Mouse (Mus musculus) heart, adult 11 months (tissue): ENCODE results near the gene Lgals8.

Source experiments
- DNase-seq: peaks from one replicate; pipeline ENCODE4 v3.0.0; 2022

The Lgals8 gene

DNA sequence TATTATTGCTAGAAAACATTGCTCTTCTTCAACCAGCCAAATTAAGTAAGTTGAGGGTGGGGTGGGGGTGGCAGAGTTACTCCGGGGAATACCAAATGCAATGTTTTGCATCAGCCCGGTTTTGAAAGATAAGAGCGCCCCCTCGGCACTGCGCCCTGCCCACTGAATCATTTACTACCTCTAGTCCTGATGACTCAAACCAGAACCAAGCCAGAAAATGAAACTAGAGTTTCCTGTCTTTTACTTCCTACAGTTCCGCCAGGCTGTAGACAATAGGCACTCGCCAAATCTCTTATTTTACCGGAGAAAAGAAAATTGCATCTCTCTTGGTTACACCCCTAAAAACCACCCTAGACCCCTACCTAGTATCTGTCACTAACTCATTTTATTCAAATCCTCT lies 4.3 kb downstream of the Lgals8 start:
- peak; percentile 97 for DNase-seq

DNA sequence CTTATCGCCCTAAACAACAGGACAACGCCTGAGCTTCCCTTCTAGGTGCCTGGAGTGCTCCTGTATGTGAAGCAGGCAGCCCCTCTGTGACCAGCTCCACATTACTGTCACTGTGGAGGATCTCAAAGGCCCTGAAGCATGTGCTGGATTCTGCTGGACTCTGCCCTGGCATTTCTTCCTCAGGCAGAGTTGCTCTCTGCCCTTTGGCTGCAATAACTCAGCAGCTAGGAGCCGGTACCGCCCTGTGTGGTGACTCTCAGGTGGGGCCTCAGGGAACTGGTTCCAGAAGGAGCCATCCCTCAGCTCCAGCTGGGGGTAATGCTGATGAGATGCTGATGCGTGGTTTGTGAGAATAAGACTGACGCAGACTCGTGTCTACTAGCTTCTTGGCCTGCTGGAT lies 8.0 kb downstream of the Lgals8 start:
- DNase-seq = no peak

DNA sequence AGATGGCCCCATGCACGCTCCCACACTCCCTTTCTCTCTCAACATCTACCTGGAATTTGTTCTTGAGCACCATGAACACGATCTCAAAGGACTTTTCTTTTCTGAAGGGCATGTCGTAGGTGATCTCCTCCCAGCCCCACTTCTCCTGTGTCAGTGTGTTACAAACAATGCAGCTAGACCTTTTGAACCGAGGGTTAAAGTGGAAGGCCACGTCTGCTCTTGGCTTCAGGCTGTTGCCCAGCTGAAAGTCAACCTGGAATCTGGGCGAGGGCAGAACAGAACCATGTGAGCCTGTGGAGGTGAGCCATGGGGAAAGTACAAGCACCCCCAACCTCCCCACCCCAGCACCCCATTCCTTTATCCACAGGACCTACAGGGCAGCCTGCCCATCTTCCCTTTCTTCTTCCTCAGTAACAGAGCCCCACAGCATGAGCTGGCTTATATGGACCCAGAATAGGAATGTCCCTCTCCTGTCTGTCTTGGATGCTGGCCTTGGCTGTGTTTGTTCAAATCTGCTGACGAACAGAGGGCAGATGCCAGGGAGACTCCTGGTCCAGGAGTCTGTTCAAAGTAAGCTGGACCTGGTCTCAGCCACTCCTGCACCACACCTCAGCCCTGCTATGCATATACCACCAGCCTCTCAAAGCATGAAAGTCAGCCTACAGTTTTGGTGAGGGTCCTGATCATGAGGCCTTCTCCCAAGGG lies 9.9 kb downstream of the Lgals8 start:
- DNase-seq = no peak

DNA sequence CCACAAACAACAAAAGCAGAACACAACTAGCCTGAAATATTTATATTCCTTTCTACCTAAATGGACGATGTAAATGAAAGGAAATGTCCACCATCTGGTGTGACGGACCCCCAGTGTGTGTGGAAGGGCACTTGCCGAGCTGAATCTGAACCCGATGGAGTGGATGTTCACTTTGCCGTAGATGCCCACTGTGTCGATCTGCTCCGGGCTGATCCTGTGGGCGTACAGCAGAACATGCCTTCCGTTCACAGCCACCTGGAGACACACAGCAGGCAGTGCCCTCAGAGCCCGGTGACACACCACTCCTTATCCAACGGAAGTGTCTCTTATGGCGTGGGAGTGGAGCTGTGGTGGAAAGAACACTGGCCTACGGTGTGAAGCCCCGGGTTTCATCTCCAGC lies 11.6 kb downstream of the Lgals8 start:
- DNase-seq = no peak

DNA sequence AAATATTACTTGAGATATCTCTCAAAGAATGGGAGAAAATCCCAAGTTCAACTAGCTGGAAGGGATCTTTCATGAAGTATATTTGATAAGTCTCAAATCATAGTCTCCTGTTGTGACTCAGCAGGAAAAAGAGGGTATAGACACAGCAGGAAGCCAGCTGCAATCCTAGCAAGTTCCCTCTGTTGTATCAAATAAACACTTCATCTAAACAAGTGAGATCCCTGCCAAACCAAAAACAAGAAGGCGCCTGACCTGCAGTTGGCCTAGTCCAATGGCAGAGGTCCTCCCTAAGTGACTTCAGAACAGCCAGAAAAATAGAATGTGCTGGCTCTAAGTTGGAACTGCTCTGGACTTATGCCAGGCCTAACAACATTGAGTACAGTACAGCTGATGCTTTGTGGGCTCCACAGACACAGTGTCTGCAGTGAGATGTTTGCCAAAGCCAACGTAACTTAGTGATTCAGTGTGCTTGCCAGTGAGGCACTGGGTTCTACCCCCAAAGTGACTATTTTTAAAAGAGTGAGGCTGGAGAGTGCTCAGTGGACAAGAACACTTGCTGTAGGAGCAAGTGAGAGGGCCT lies 22.6 kb downstream of the Lgals8 start:
- peak; percentile 93 for DNase-seq

DNA sequence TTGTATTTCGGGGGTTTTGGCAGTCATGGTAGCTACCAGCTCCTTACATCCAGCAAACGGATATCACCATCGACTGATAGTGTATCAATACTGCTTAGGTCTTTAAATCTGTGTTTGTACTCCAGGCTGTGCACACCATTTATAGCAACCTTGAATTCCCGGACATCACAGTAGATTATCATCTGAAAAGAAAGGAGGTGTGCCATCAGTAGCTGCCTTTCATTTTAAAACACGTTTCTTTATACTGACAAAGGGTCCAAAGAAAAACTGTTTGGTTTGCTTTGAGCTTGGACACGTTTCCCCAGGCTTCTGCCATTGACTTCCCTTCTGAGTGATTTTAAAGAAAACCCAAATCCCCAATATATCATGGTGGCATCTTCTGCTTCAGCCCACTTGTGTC lies 23.9 kb downstream of the Lgals8 start:
- DNase-seq = no peak

DNA sequence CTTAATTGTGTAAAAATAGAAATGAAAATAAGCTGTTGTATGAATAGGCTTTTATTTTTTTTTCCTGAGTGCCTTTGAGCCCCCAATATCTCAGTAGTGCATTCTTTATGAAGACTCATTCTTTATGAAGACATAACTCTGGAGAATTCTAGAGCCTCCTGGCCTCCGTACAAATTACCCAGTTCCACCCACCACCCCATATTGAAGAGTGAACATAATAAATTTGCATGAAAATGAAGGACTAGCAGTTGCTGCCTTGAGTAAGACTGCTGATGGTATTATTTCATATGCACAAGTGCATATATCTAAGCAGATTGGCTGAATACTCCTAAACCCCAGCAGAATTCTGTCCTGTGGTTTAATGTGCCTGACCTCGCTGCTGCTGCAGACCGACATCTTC lies 25.2 kb downstream of the Lgals8 start:
- no peak for DNase-seq

DNA sequence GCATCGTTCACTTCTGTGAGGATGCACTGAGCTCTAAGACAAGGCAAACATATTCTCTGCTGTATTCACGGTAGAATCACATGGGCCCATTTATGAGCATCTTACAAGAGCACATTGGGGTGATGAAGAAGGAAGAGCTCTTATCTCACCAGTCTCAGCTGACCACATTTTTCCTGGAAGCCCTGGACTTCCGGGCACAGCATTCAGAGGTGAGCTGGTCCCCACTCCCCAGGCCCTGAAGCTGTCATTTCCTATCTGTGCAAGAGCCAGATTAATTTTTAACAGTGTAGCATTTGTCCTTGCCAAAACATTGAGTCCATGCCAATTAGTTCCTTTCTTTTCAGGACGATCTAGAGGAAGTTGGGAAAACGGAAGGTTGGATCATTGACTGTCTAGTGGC lies 30.9 kb downstream of the Lgals8 start:
- no peak for DNase-seq

DNA sequence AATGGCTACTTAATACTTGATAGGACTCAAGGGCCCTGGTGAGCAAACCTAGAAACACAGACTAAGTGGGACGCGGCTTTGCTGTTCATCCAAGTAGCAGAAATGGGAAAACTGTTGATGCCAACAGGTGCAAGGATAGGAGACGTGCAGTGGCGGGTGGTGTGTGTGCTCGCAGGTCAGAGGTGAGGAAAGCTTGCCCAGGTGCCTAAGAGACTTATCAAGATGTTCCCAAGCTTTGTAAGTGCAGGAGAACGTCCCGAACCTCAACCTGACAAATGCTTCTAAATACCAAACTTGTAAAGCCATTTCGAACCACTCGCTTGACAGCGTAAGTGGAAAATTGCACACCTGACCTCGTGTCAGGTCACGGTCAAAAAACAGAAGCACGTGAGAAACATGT lies 36.2 kb downstream of the Lgals8 start:
- DNase-seq = peak; percentile 81

DNA sequence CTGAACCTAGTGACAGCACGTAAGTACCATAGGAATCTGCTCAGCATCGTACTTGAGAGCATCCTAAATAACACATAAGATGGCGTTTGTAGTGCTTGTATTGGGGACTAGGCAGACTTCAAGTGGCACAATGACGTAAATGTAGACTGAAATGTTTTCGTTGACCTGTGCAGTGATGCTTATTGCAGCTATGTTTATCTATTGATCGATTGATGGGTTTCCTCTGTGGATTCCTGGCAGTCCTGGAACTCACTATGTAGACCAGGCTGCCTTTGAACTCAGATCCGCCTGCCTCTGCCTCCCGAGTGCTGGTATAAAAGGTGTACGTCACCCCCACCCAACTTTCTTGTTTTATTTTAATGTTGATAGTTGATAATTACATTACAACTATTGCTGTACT lies 44.1 kb downstream of the Lgals8 start:
- DNase-seq = peak; percentile 76

DNA sequence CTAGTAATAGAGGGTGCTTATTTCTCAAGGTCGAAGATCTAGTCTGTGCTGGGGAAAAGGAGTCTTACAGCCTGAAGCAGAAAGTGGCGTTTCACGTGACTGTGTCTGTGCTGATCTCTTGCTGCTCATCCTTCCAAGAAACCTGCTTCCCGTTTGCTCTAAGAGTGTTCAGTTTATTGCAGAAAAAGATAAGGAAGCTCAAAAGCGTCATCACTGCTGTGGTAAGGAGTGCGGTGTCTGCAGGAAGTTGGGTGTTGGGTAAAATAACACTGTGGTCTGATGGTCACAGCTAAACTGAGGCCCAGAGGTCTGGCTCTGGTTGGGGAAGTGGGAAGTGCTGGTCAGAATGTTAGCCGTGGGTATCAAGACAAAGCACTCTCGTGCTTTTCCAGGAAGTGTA lies 52.7 kb downstream of the Lgals8 start:
- DNase-seq = peak; percentile 97

DNA sequence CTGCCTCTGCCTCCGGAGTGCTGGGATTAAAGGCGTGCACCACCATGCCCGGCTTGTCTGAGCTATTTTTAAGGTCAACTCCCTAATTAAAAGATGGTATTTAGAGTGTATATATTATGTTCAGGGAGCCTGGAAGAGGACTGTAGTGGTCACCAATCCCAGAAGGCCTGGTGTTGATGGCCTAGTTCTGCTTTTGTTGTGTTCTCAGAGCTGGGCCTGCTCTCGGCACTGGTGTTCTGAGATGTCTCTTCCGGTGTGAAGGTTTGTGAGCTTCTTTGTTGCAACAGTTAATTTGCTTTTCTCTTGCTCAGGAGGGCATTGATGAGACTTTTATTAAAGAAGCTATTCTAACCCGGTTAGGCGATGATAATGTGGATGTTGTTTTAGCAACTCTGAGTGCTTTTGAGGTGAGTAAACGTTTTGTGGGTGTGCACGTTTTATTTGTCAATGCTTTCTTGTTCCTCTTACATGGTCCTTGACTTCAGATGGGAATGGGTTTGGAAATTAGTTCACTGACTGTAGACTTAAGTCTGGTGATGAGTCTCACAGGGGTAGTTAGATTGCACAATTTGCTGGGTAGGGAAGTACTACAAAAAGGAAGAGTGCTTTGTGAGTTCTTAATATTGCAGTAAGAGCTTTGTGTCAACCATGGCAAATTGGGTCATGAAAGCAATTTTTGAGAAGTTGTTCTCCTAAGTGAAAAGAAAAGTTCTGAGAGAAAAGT lies 56.2 kb downstream of the Lgals8 start:
- DNase-seq = peak; percentile 82

DNA sequence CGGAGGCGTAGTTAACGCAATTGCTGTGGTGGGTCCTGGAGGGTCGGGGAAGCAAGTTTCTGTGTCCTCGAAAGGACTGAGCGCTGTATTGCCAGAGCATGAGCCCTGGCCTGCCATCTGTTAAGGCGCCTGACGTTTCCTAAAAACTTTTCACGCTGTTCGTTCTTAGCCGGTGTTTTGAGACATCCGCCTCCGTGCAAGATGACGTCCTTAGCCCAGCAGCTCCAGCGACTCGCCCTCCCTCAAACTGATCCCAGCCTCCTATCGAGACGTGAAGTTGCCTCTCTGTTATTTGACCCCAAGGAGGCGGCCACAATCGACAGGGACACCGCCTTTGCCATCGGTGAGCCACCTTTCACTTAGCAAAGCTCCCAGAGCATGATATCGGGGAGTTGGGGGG lies 69.2 kb downstream of the Lgals8 start:
- no peak for DNase-seq

DNA sequence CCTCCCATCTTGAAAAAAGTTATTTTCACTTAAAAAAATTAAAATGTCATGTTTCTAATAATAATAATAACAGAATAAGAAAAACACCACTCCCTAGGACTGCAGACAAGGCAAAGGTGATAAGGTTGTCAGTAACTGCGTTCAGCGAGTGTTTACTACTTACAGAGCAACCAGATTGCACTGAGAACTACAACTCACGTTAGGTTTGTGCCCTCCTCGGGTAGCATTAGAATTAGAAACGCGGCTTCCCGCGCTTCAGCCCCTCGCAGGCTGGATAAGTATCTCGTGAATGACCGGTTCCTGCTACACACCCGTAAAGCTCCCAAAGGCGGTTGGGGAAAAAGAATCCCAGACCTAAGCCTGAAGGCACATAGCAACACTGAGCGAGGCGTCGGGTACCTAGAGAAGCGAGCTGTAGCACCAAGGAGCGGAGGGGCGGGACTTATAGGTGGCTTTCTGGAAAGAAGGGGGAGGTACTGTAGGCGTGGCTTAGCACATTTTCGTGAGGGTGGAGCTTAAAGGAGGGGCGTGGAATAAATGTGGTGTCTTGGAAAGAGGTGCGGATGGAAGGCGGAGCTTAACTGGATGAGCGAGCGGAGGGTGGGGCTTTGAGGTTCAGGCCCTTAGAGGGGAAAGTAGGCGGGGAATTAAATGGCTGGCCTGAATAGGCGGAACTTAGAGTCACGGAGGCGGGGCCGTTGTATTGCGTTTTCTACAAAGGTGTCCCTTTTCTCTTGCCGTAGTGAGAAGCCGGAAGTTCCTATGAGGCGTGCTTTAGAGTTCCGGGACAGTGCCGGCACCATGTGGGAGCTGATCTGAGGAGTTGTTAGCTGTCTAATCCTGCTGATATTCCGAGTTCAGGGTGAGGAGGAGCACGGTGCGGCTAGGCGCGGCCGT lies 69.9 kb downstream of the Lgals8 start, which contains the start of gene Heatr1:
Gene Heatr1, plus strand, starts transcription at position 419 of the 897 bp plus-strand sequence.
- peak; percentile 100 for DNase-seq
